Mouse (Mus musculus): ENCODE measurements around the gene Plaur. TPM values are rescaled to one million over a fixed set of nuclear protein-coding genes. Genes with fewer than 3 reads are reported as not detected.

The Plaur gene
- total and polyA plus RNA-seq, 2 experiments from 2014 or later, result 1.2 to 1.3 TPM

- no peaks in the 10 kb centered on the region for H3K4me1 ChIP-seq (ENCODE audit: insufficient read depth)
- no peaks in the 10 kb centered on the region for H3K36me3 ChIP-seq (ENCODE audit: insufficient read depth)
- H3K9ac ChIP-seq, result no peak overlapping the region
- ATAC-seq (no peak), DNase-seq (no peak)
- H3K4me3 ChIP-seq (ENCODE audit: low read depth, low read length), result no peak overlapping the region
- WGBS, result 82% methylated on average over 3 of the region's 3 CpGs
- no peak overlapping the region for H3K27ac ChIP-seq (ENCODE audit: low read depth, low read length)
- no peaks in the 10 kb centered on the region for H3K27me3 ChIP-seq (ENCODE audit: insufficient read depth, low read length)
- H3K4me2 ChIP-seq (ENCODE audit: low read depth), result no peak overlapping the region
- no peaks in the 10 kb centered on the region for H3K9me3 ChIP-seq (ENCODE audit: low read length)
- TF ChIP-seq CTCF (IDR thresholded peaks at IDR 0.05; ENCODE audit: low read depth), result peak; percentile 53
Observed at GRCm38 (mm10) chr7:24469126-24469525, 6.8 kb downstream of the Plaur start.

- Histone ChIP-seq H3K27me3 (ENCODE audit: insufficient read depth, low read length) (no peaks in the 10 kb centered on the region), H3K27ac (ENCODE audit: low read depth, low read length) (no peak overlapping the region), H3K9me3 (ENCODE audit: low read length) (no peaks in the 10 kb centered on the region), H3K9ac (no peak overlapping the region), H3K4me2 (ENCODE audit: low read depth) (no peak overlapping the region), H3K4me1 (ENCODE audit: insufficient read depth) (0 out of 2 replicates have a peak, but pooled peaks cover 5% of the 10 kb centered on the region), H3K4me3 (ENCODE audit: low read depth, low read length) (no peak overlapping the region), H3K36me3 (ENCODE audit: insufficient read depth) (no peaks in the 10 kb centered on the region)
- no peak for TF ChIP-seq CTCF (IDR thresholded peaks at IDR 0.05; ENCODE audit: low read depth)
- ATAC-seq (no peak), DNase-seq (no peak)
- 91% methylated on average over 7 of the region's 7 CpGs for WGBS
Observed at GRCm38 (mm10) chr7:24470356-24470755, 8.1 kb downstream of the Plaur start.

DNA sequence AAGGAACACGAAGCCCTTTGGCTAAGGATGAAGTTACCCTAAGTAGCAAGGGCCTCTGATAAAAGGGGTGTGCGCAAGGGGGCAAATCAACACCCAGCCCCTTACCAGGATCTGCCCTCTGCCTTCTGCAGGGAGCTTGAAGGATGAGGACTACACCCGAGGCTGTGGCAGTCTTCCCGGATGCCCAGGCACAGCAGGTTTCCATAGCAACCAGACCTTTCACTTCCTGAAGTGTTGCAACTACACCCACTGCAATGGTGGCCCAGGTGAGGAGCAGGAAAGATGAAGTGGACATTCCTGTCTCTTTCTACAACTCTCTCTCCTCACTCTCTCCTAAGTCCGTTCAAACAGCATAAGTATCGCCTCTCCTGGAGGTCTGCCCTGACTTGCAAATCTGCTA lies 10.2 kb downstream of the Plaur start:
- DNase-seq (no peak), ATAC-seq (peak; percentile 21; the same call in 1 of the 2 replicates)
- TF ChIP-seq CTCF (IDR thresholded peaks at IDR 0.05; ENCODE audit: low read depth), result no peak
- H3K27ac ChIP-seq (ENCODE audit: low read depth, low read length), result no peak overlapping the region
- H3K9me3 ChIP-seq (ENCODE audit: low read length), result no peaks in the 10 kb centered on the region
- no peak overlapping the region for H3K4me3 ChIP-seq (ENCODE audit: low read depth, low read length)
- H3K27me3 ChIP-seq (ENCODE audit: insufficient read depth, low read length), result no peaks in the 10 kb centered on the region
- WGBS, result 69% methylated on average over 6 of the region's 6 CpGs
- H3K36me3 ChIP-seq (ENCODE audit: insufficient read depth), result no peaks in the 10 kb centered on the region
- H3K9ac ChIP-seq, result no peak overlapping the region
- 0 out of 2 replicates have a peak, but pooled peaks cover 5% of the 10 kb centered on the region for H3K4me1 ChIP-seq (ENCODE audit: insufficient read depth)
- no peak overlapping the region for H3K4me2 ChIP-seq (ENCODE audit: low read depth)

DNA sequence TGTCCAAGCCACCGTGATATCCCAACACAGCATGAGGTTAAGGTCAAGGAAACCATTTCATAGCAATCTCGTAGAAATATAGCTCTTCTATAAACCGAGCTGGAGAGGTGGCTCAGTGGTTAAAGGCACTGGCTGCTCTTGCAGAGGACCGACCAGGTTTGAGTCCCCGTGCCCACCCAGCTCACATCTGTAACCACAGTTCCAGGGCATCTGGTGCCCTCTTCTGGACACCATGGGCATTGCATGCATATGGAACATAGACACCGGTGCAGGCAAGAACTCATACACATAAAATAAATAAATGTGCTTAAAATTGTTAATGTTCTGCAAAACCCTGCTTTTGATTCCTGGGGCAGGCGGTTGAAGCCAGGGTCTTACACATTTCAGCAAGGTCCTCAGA lies 10.7 kb downstream of the Plaur start:
- ATAC-seq (no peak), DNase-seq (peak; percentile 38)
- Histone ChIP-seq H3K27ac (ENCODE audit: low read depth, low read length) (no peak overlapping the region), H3K4me1 (ENCODE audit: insufficient read depth) (0 out of 2 replicates have a peak, but pooled peaks cover 5% of the 10 kb centered on the region), H3K4me3 (ENCODE audit: low read depth, low read length) (no peak overlapping the region), H3K4me2 (ENCODE audit: low read depth) (no peak overlapping the region), H3K36me3 (ENCODE audit: insufficient read depth) (no peaks in the 10 kb centered on the region), H3K27me3 (ENCODE audit: insufficient read depth, low read length) (no peaks in the 10 kb centered on the region), H3K9ac (no peak overlapping the region), H3K9me3 (ENCODE audit: low read length) (no peaks in the 10 kb centered on the region)
- peak; percentile 72 for TF ChIP-seq CTCF (IDR thresholded peaks at IDR 0.05; ENCODE audit: low read depth)
- WGBS, result 70% methylated on average over 7 of the region's 7 CpGs

GRCm38 (mm10) chr7:24473913-24474529 lies 11.7 kb downstream of the Plaur start:
- no peak overlapping the region for H3K4me3 ChIP-seq (ENCODE audit: low read depth, low read length)
- H3K9ac ChIP-seq, result no peak overlapping the region
- TF ChIP-seq CTCF (IDR thresholded peaks at IDR 0.05; ENCODE audit: low read depth), result peak; percentile 90
- ATAC-seq (peak; percentile 46; the same call in 1 of the 2 replicates), DNase-seq (peak; percentile 58)
- H3K27me3 ChIP-seq (ENCODE audit: insufficient read depth, low read length), result no peaks in the 10 kb centered on the region
- H3K36me3 ChIP-seq (ENCODE audit: insufficient read depth), result no peaks in the 10 kb centered on the region
- no peak overlapping the region for H3K4me2 ChIP-seq (ENCODE audit: low read depth)
- H3K27ac ChIP-seq (ENCODE audit: low read depth, low read length), result no peak overlapping the region
- H3K4me1 ChIP-seq (ENCODE audit: insufficient read depth), result 0 out of 2 replicates have a peak, but pooled peaks cover 5% of the 10 kb centered on the region
- no peaks in the 10 kb centered on the region for H3K9me3 ChIP-seq (ENCODE audit: low read length)
- 45% methylated on average over 10 of the region's 10 CpGs for whole genome bisulfite sequencing

GRCm38 (mm10) chr7:24474811-24475506 lies 12.7 kb downstream of the Plaur start:
- H3K36me3 ChIP-seq (ENCODE audit: insufficient read depth), result no peaks in the 10 kb centered on the region
- H3K9me3 ChIP-seq (ENCODE audit: low read length), result no peaks in the 10 kb centered on the region
- WGBS, result 28% methylated on average over 21 of the region's 21 CpGs
- H3K27ac ChIP-seq (ENCODE audit: low read depth, low read length), result peak overlapping the region; percentile 15; the same call in 1 of the 2 replicates
- no peaks in the 10 kb centered on the region for H3K27me3 ChIP-seq (ENCODE audit: insufficient read depth, low read length)
- no peak overlapping the region for H3K9ac ChIP-seq
- H3K4me2 ChIP-seq (ENCODE audit: low read depth), result peak overlapping the region; percentile 19; the same call in 1 of the 2 replicates
- ATAC-seq (peak; percentile 38; the same call in 1 of the 2 replicates), DNase-seq (no peak)
- H3K4me1 ChIP-seq (ENCODE audit: insufficient read depth), result 0 out of 2 replicates have a peak, but pooled peaks cover 5% of the 10 kb centered on the region
- H3K4me3 ChIP-seq (ENCODE audit: low read depth, low read length), result no peak overlapping the region
- TF ChIP-seq CTCF (IDR thresholded peaks at IDR 0.05; ENCODE audit: low read depth), result peak; percentile 43; the same call in 1 of the 2 replicates

DNA sequence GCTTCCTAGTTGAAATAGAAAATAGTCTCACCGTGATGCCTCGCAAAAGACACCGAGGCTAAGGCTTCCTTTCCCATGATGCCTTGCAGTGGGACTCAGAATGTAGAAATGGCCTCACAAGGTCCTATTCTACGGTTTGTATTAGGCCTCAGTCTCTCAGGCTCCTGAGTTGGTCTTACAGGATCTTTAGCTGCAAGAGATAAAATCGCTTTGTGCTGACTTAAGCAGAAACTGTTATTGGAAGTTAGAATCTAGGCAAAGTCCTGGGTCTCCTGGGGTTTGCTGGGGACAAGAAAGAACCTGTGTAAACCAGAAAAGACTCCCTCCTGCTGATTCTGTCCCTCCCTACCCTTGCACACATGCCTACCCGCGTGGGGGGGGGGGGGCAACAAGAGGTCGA lies 14.1 kb downstream of the Plaur start:
- Histone ChIP-seq H3K4me1 (ENCODE audit: insufficient read depth) (peaks cover 14% of the 10 kb centered on the region; the same call in 1 of the 2 replicates), H3K4me2 (ENCODE audit: low read depth) (no peak overlapping the region), H3K27ac (ENCODE audit: low read depth, low read length) (no peak overlapping the region), H3K36me3 (ENCODE audit: insufficient read depth) (no peaks in the 10 kb centered on the region), H3K9me3 (ENCODE audit: low read length) (no peaks in the 10 kb centered on the region), H3K27me3 (ENCODE audit: insufficient read depth, low read length) (no peaks in the 10 kb centered on the region), H3K4me3 (ENCODE audit: low read depth, low read length) (no peak overlapping the region), H3K9ac (no peak overlapping the region)
- TF ChIP-seq CTCF (IDR thresholded peaks at IDR 0.05; ENCODE audit: low read depth), result no peak
- no peak for ATAC-seq
- WGBS, result 75% methylated on average over 8 of the region's 8 CpGs
- no peak for DNase-seq
